Mouse (Mus musculus): ENCODE data around the gene Traf1. TPM values are rescaled to one million over a fixed set of nuclear protein-coding genes. Genes with fewer than 3 reads are reported as not detected.

Gene Traf1
- polyA plus RNA-seq, 1 experiment from 2014 or later: 4.9 TPM

DNA sequence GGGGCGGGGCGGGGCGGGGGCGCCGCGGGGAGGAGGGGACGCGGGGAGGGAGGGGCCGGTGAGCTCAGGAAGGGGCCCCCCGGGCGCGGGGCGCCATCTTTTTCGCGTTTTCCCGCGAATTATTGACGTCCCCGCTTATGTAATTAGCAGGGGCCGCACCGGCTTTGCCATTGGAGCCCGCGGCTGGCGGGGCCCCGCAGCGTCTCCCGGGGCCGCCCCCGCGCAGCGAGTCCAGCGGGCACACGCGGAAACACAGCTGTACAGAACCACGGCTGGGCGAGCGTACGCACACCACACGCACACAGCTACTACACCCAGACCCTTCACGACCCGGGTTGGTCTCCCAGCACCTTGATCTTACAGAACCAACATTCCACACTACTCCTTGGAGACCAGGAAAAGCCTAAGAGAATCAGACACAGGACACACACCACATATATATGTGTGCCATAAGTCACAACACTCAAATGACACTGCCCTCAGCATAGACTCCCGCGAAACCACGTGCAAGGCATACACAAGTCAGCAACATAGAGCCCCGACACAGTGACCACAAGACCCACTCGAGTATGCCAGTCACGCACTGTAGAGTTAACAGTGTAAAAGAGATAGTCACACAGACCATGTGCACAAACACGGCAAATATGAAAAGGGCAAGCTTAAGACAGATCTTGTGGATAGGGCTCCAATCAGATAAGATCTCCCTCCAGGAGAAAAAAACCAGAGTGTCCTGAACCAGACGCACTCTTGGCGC lies 47.3 kb downstream of the Traf1 start:
- H3K4me1 ChIP-seq (ENCODE audit: control insufficient read depth, insufficient read depth, low read length): peaks cover 10% of the 10 kb centered on the region; the same call in 1 of the 2 replicates
- no peak overlapping the region for H3K27ac ChIP-seq (ENCODE audit: low read length)
- peak overlapping the region; percentile 59 for H3K4me3 ChIP-seq (ENCODE audit: low read depth, low read length)
- WGBS: 2% methylated on average over 44 of the region's 50 CpGs
- no peaks in the 10 kb centered on the region for H3K9me3 ChIP-seq (replicated peaks; ENCODE audit: control insufficient read depth, low read length, poor library complexity, severe bottlenecking)
- H3K36me3 ChIP-seq (ENCODE audit: control insufficient read depth, insufficient read depth, low read length): no peaks in the 10 kb centered on the region
- peak overlapping the region; percentile 71 for H3K9ac ChIP-seq (ENCODE audit: low read depth, low read length)
- H3K4me2 ChIP-seq (ENCODE audit: low read length): peak overlapping the region; percentile 93
- peak; percentile 76 for ATAC-seq
- peaks cover 11% of the 10 kb centered on the region for H3K27me3 ChIP-seq (ENCODE audit: control insufficient read depth, insufficient read depth, low read depth, low read length)

GRCm38 (mm10) chr2:34913218-34914068 lies 48.1 kb downstream of the Traf1 start, which contains the start of gene Phf19:
TSS of gene Phf19 (minus strand) at chr2:34914026.
- H3K27ac ChIP-seq (ENCODE audit: low read length): no peak within 1 kb of the TSS
- H3K9me3 ChIP-seq (replicated peaks; ENCODE audit: control insufficient read depth, low read length, poor library complexity, severe bottlenecking): no peaks in the 10 kb centered on the region
- H3K4me2 ChIP-seq (ENCODE audit: low read length): peak within 1 kb of the TSS; percentile 93
- H3K4me1 ChIP-seq (ENCODE audit: control insufficient read depth, insufficient read depth, low read length): peaks cover 10% of the 10 kb centered on the region; the same call in 1 of the 2 replicates
- ATAC-seq: peak; percentile 52
- peaks cover 11% of the 10 kb centered on the region for H3K27me3 ChIP-seq (ENCODE audit: control insufficient read depth, insufficient read depth, low read depth, low read length)
- H3K9ac ChIP-seq (ENCODE audit: low read depth, low read length): peak within 1 kb of the TSS; percentile 71
- peak within 1 kb of the TSS; percentile 59 for H3K4me3 ChIP-seq (ENCODE audit: low read depth, low read length)
- WGBS: under 1% methylated on average over 54 of the region's 64 CpGs
- H3K36me3 ChIP-seq (ENCODE audit: control insufficient read depth, insufficient read depth, low read length): no peaks in the 10 kb centered on the region

- Histone ChIP-seq H3K4me2 (ENCODE audit: low read length) (peak overlapping the region; percentile 93; the same call in 1 of the 2 replicates), H3K9me3 (replicated peaks; ENCODE audit: control insufficient read depth, low read length, poor library complexity, severe bottlenecking) (no peaks in the 10 kb centered on the region), H3K4me3 (ENCODE audit: low read depth, low read length) (peak overlapping the region; percentile 59; the same call in 1 of the 2 replicates), H3K36me3 (ENCODE audit: control insufficient read depth, insufficient read depth, low read length) (no peaks in the 10 kb centered on the region), H3K27me3 (ENCODE audit: control insufficient read depth, insufficient read depth, low read depth, low read length) (peaks cover 11% of the 10 kb centered on the region), H3K4me1 (ENCODE audit: control insufficient read depth, insufficient read depth, low read length) (peaks cover 10% of the 10 kb centered on the region; the same call in 1 of the 2 replicates), H3K9ac (ENCODE audit: low read depth, low read length) (no peak overlapping the region), H3K27ac (ENCODE audit: low read length) (no peak overlapping the region)
- WGBS: 46% methylated on average over 7 of the region's 7 CpGs
- no peak for ATAC-seq
Observed at GRCm38 (mm10) chr2:34912613-34913012, 49.0 kb downstream of the Traf1 start.

- Histone ChIP-seq H3K9me3 (replicated peaks; ENCODE audit: control insufficient read depth, low read length, poor library complexity, severe bottlenecking) (no peaks in the 10 kb centered on the region), H3K4me3 (ENCODE audit: low read depth, low read length) (no peak overlapping the region), H3K4me2 (ENCODE audit: low read length) (no peak overlapping the region), H3K9ac (ENCODE audit: low read depth, low read length) (no peak overlapping the region), H3K36me3 (ENCODE audit: control insufficient read depth, insufficient read depth, low read length) (no peaks in the 10 kb centered on the region), H3K27ac (ENCODE audit: low read length) (no peak overlapping the region), H3K27me3 (ENCODE audit: control insufficient read depth, insufficient read depth, low read depth, low read length) (peaks cover 11% of the 10 kb centered on the region), H3K4me1 (ENCODE audit: control insufficient read depth, insufficient read depth, low read length) (peaks cover 10% of the 10 kb centered on the region; the same call in 1 of the 2 replicates)
- ATAC-seq: no peak
- 88% methylated on average over 5 of the region's 5 CpGs for WGBS
Observed at GRCm38 (mm10) chr2:34911871-34912270, 49.7 kb downstream of the Traf1 start.

GRCm38 (mm10) chr2:34909719-34910118 lies 51.9 kb downstream of the Traf1 start:
- Histone ChIP-seq H3K9ac (ENCODE audit: low read depth, low read length) (no peak overlapping the region), H3K9me3 (replicated peaks; ENCODE audit: control insufficient read depth, low read length, poor library complexity, severe bottlenecking) (no peaks in the 10 kb centered on the region), H3K27ac (ENCODE audit: low read length) (no peak overlapping the region), H3K27me3 (ENCODE audit: control insufficient read depth, insufficient read depth, low read depth, low read length) (peaks cover 11% of the 10 kb centered on the region), H3K36me3 (ENCODE audit: control insufficient read depth, insufficient read depth, low read length) (no peaks in the 10 kb centered on the region), H3K4me2 (ENCODE audit: low read length) (no peak overlapping the region), H3K4me1 (ENCODE audit: control insufficient read depth, insufficient read depth, low read length) (peaks cover 10% of the 10 kb centered on the region; the same call in 1 of the 2 replicates), H3K4me3 (ENCODE audit: low read depth, low read length) (no peak overlapping the region)
- ATAC-seq: no peak
- 94% methylated on average over 4 of the region's 4 CpGs for WGBS

DNA sequence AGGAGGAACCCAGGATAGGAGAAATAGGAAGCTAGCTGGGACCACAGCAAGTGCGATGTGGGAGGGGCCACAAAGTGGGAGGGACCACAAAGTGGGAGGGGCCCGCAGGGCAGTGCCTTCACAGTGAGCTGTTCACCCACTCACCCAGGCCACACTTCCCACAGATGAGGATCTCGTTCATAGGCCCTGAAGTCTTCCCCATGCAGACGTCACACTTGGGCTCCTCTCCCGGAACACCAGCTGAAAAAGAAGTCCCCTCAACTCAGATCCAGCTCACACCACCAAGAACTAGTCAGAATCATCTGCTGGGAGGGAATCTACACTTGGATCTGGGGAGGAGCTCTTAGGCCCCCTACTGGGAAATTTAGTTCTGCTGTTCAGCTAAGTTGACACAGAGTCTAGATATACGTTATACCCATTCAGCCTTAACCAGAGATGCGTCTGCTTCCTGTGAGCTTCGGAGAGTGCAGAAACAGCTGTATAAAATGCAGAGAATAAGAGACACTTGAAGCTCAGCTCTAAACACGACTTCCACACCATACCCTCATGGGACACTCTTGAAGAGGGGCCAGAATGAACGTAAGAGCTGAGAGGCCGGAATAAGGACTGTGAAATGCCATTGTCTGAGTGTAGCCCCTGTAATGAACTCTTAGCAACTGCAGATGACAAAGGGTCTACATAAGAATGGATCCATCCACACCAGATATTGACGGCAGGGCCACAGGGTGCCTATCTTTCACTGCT lies 54.5 kb downstream of the Traf1 start:
- 50% methylated on average over 12 of the region's 12 CpGs for WGBS
- H3K9me3 ChIP-seq (replicated peaks; ENCODE audit: control insufficient read depth, low read length, poor library complexity, severe bottlenecking): no peaks in the 10 kb centered on the region
- no peaks in the 10 kb centered on the region for H3K36me3 ChIP-seq (ENCODE audit: control insufficient read depth, insufficient read depth, low read length)
- H3K4me2 ChIP-seq (ENCODE audit: low read length): no peak overlapping the region
- H3K4me3 ChIP-seq (ENCODE audit: low read depth, low read length): no peak overlapping the region
- ATAC-seq: no peak
- peaks cover 6% of the 10 kb centered on the region; the same call in 1 of the 2 replicates for H3K4me1 ChIP-seq (ENCODE audit: control insufficient read depth, insufficient read depth, low read length)
- no peak overlapping the region for H3K9ac ChIP-seq (ENCODE audit: low read depth, low read length)
- no peak overlapping the region for H3K27ac ChIP-seq (ENCODE audit: low read length)
- H3K27me3 ChIP-seq (ENCODE audit: control insufficient read depth, insufficient read depth, low read depth, low read length): no peaks in the 10 kb centered on the region

DNA sequence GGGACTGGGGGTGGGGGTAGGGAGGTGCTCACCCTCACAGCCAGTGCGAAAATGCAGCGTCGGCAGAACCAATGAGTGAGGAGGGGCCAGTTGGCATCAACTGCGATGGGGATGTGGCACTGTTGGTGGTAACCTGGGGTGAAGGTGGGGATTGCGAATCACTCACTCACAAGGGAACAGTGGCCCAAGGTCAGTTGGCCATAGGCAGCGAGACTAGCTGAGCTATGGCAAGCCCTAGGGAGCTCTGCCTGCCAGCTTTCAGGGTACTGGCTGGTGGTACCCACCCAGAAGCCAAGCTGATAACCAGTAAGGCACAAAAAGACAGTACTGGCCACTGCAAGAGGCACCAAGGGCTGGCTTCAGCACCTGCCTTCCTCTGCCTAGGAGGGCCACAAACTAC lies 55.1 kb downstream of the Traf1 start:
- Histone ChIP-seq H3K4me2 (ENCODE audit: low read length) (no peak overlapping the region), H3K36me3 (ENCODE audit: control insufficient read depth, insufficient read depth, low read length) (no peaks in the 10 kb centered on the region), H3K4me3 (ENCODE audit: low read depth, low read length) (no peak overlapping the region), H3K9ac (ENCODE audit: low read depth, low read length) (no peak overlapping the region), H3K4me1 (ENCODE audit: control insufficient read depth, insufficient read depth, low read length) (peaks cover 6% of the 10 kb centered on the region; the same call in 1 of the 2 replicates), H3K9me3 (replicated peaks; ENCODE audit: control insufficient read depth, low read length, poor library complexity, severe bottlenecking) (no peaks in the 10 kb centered on the region), H3K27ac (ENCODE audit: low read length) (no peak overlapping the region), H3K27me3 (ENCODE audit: control insufficient read depth, insufficient read depth, low read depth, low read length) (no peaks in the 10 kb centered on the region)
- WGBS: 80% methylated on average over 6 of the region's 6 CpGs
- ATAC-seq: no peak

GRCm38 (mm10) chr2:34904849-34905542 lies 56.6 kb downstream of the Traf1 start:
- peak overlapping the region; percentile 34 for H3K4me3 ChIP-seq (ENCODE audit: low read depth, low read length)
- peak; percentile 98 for ATAC-seq
- H3K9ac ChIP-seq (ENCODE audit: low read depth, low read length): peak overlapping the region; percentile 37
- peak overlapping the region; percentile 71 for H3K27ac ChIP-seq (ENCODE audit: low read length)
- no peaks in the 10 kb centered on the region for H3K36me3 ChIP-seq (ENCODE audit: control insufficient read depth, insufficient read depth, low read length)
- H3K27me3 ChIP-seq (ENCODE audit: control insufficient read depth, insufficient read depth, low read depth, low read length): no peaks in the 10 kb centered on the region
- peaks cover 6% of the 10 kb centered on the region; the same call in 1 of the 2 replicates for H3K4me1 ChIP-seq (ENCODE audit: control insufficient read depth, insufficient read depth, low read length)
- under 1% methylated on average over 34 of the region's 34 CpGs for WGBS
- no peaks in the 10 kb centered on the region for H3K9me3 ChIP-seq (replicated peaks; ENCODE audit: control insufficient read depth, low read length, poor library complexity, severe bottlenecking)
- peak overlapping the region; percentile 56 for H3K4me2 ChIP-seq (ENCODE audit: low read length)
